Mouse (Mus musculus) pancreas, adult 10 weeks (tissue): ENCODE data around the gene Papolb. TPM values are rescaled to one million over a fixed set of nuclear protein-coding genes. Genes with fewer than 3 reads are reported as not detected.

ENCODE experiments used
- polyA plus RNA-seq: library from polyadenylated mRNA; stranded (reverse); fragments of 350-450 nt; fragmentation: Illumina TruSeq; extraction: RNeasy Lipid Tissue Mini Kit (QIAGEN cat#74804); gene quantifications from one replicate; pipeline ENCODE4 v1.2.3, GENCODE M21; 2015; ENCODE audit warnings: low read depth, low replicate concordance; ENCODE audit not compliant: insufficient read depth

The Papolb gene
- polyA plus RNA-seq, result not detected

GRCm38 (mm10) chr5:142529915-142530314 is at the start of gene Papolb:
Gene Papolb (minus strand): TSS chr5:142530076.

GRCm38 (mm10) chr5:142550706-142551652 is 21.1 kb upstream of the Papolb start, which contains the start of gene Radil:
Gene Radil (minus strand): TSS chr5:142551098.

Other genes with a start within 250 kb of the Papolb start
- gene Foxk1, start 128.6 kb downstream of the Papolb start, polyA plus RNA-seq, result 2.8 TPM
- 5.9 TPM for gene Ap5z1, start 66.1 kb downstream of the Papolb start, polyA plus RNA-seq
- gene Radil, start 21.0 kb upstream of the Papolb start, polyA plus RNA-seq, result 1.0 TPM
- 0.72 TPM for gene Mmd2, start 78.7 kb upstream of the Papolb start, polyA plus RNA-seq
- 10.0 TPM for gene Wipi2, start 97.6 kb upstream of the Papolb start, polyA plus RNA-seq
- gene Slc29a4, start 162.4 kb upstream of the Papolb start, polyA plus RNA-seq, result 2.3 TPM